Mouse (Mus musculus) layer of hippocampus, adult 18-20 months (tissue): ENCODE measurements around the gene 9930022D16Rik. TPM values are rescaled to one million over a fixed set of nuclear protein-coding genes. Genes with fewer than 3 reads are reported as not detected.
A peak's percentile ranks its signal among the peaks of the same experiment; 100 is the strongest.

Experiments
- DNase-seq, 2 experiments: peaks; one replicate each; pipeline ENCODE4 v3.0.0; 2022; ENCODE audit warnings: low spot score in 2 of 2
- microRNA-seq, 2 experiments: library from miRNA; unstranded; fragments of <30 nt; microRNA quantifications; one replicate each; pipeline ENCODE4 v1.2.0; 2021
- total RNA-seq, 2 experiments: library from RNA; stranded (reverse); gene quantifications; 2 replicates each; pipeline ENCODE4 v1.2.3; 2021

The 9930022D16Rik gene
- total RNA-seq, 2 experiments from 2014 or later, result not detected

- peak in 1 of 2 experiments; percentile 65 for DNase-seq
Observed at GRCm38 (mm10) chr11:109445438-109446035, 31.8 kb downstream of the 9930022D16Rik start.

GRCm38 (mm10) chr11:109451169-109451568 is 37.5 kb downstream of the 9930022D16Rik start:
- DNase-seq, result no peak

GRCm38 (mm10) chr11:109456261-109456660 is 42.5 kb downstream of the 9930022D16Rik start:
- no peak for DNase-seq

- no peak for DNase-seq
Observed at GRCm38 (mm10) chr11:109458165-109458564, 44.4 kb downstream of the 9930022D16Rik start.

- DNase-seq, result no peak
Observed at GRCm38 (mm10) chr11:109460586-109460985, 46.9 kb downstream of the 9930022D16Rik start.

- no peak for DNase-seq
Observed at GRCm38 (mm10) chr11:109465068-109465467, 51.4 kb downstream of the 9930022D16Rik start.

- DNase-seq, result no peak
Observed at GRCm38 (mm10) chr11:109466987-109467386, 53.3 kb downstream of the 9930022D16Rik start.

- DNase-seq, result no peak
Observed at GRCm38 (mm10) chr11:109468133-109468532, 54.4 kb downstream of the 9930022D16Rik start.

Small RNA genes lying within 50 kb of the gene (microRNA-seq; reads per million reads assigned to microRNA genes)
- gene Gm25540, result 0 reads per million in 2 experiments

Other genes starting within 250 kb of the 9930022D16Rik start
- 10 to 100 TPM; 12.3 to 14.1 TPM for gene Rgs9, start 115.8 kb upstream of the 9930022D16Rik start, total RNA-seq
- gene Gna13, start 51.1 kb upstream of the 9930022D16Rik start, total RNA-seq, result 10 to 100 TPM; 55.5 to 59.9 TPM
- 10 to 100 TPM; 56.2 to 56.7 TPM for gene Amz2, start 12.0 kb downstream of the 9930022D16Rik start, total RNA-seq
- 10 to 100 TPM; 15.1 to 17.4 TPM for gene Arsg, start 59.5 kb downstream of the 9930022D16Rik start, total RNA-seq
- gene Slc16a6, start 59.7 kb downstream of the 9930022D16Rik start, total RNA-seq, result 1 to 10 TPM; 5.9 to 6.1 TPM
- gene Wipi1, start 198.1 kb downstream of the 9930022D16Rik start, total RNA-seq, result 10 to 100 TPM; 21.1 to 21.6 TPM
- 100 to 1,000 TPM; 567 to 586 TPM for gene Prkar1a, start 235.5 kb downstream of the 9930022D16Rik start, total RNA-seq